Mouse (Mus musculus) embryonic facial prominence, embryonic 10.5 days (tissue): ENCODE measurements around the gene Clec12a. TPM values are rescaled to one million over a fixed set of nuclear protein-coding genes. Genes with fewer than 3 reads are reported as not detected.

Experiments
- DNase-seq: peaks from one replicate; pipeline ENCODE4 v3.0.0-alpha.2; 2017; ENCODE audit warnings: low spot score
- H3K27ac ChIP-seq: fragments of 300-500 bp; sonication (generic); replicated peaks from 2 replicates; pipeline ENCODE4 v1.5.1; 2016; ENCODE audit warnings: mild to moderate bottlenecking
- H3K27me3 ChIP-seq: fragments of 300-500 bp; sonication (generic); replicated peaks from 2 replicates; pipeline ENCODE4 v1.6.1; 2016; ENCODE audit warnings: low read depth, mild to moderate bottlenecking; ENCODE audit not compliant: poor library complexity, severe bottlenecking
- H3K36me3 ChIP-seq: fragments of 300-500 bp; sonication (generic); replicated peaks from 2 replicates; pipeline ENCODE4 v1.6.1; 2016; ENCODE audit warnings: mild to moderate bottlenecking, moderate library complexity
- H3K4me1 ChIP-seq: fragments of 300-500 bp; sonication (generic); 2 replicates; pipeline ENCODE4 v1.6.1; 2016
- H3K4me3 ChIP-seq: fragments of 300-500 bp; sonication (generic); 2 replicates; pipeline ENCODE4 v1.5.1; 2016; ENCODE audit warnings: mild to moderate bottlenecking, moderate library complexity
- H3K9me3 ChIP-seq: fragments of 300-500 bp; sonication (generic); 2 replicates; pipeline ENCODE4 v1.6.1; 2016; ENCODE audit warnings: mild to moderate bottlenecking
- WGBS: fragments of 180-500 bp; shearing (Covaris S2); methylation state at CpG from one replicate; pipeline ENCODE4 v1.1.7; 2016; 5-methylcytosine and 5-hydroxymethylcytosine counted together
- polyA plus RNA-seq: library from polyadenylated mRNA; unstranded; fragments of >200 nt; fragmentation: Nextera tagmentation; extraction: Ambion mirVana; gene quantifications from 2 replicates; pipeline ENCODE4 v1.2.1, GENCODE M21; 2016

The Clec12a gene
- polyA plus RNA-seq, 1 experiment from 2014 or later = 0.40 TPM

DNA sequence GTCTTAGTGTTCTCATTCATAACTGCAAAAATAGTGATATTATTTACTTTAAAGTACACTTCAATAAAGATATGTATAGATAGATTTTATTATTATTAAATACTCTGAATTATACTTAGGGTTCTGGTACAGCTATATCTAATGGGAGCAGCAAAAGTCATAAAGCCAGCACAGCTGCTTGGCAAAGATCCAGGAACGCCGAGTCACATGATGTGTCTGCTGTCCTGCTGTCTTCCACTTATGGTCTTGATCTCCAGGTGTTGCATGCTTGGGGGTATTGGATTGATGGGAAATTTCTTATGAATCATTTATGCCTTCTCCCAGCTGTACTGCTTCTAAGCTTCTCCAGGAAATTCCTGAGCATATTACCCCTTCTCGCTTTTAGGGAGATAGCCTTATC lies 41.0 kb downstream of the Clec12a start:
- Histone ChIP-seq H3K9me3 (no peaks in the 10 kb centered on the region), H3K27ac (no peak overlapping the region), H3K27me3 (no peaks in the 10 kb centered on the region), H3K36me3 (no peaks in the 10 kb centered on the region), H3K4me3 (no peak overlapping the region), H3K4me1 (no peaks in the 10 kb centered on the region)
- 90% methylated on average over 3 of the region's 3 CpGs for WGBS
- DNase-seq = no peak

DNA sequence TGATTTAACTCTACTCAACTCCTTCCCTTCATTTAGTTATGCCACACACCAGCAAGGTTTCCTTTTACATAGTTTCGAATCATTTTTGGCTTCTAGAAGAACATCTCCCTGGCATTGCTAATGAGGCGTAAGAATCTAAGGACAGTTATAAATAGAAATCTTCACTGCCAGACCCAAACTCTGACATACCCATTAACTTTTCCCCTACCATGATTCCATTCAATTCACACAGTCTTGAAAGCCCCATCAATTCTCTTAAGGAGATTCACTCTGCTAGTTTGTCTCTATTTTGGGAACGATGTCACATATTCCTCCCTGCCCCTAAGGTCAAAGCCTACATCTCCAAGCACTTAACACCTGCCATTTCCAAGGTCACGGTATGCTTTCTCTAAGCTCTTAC lies 42.5 kb downstream of the Clec12a start:
- no peaks in the 10 kb centered on the region for H3K9me3 ChIP-seq
- H3K4me3 ChIP-seq = no peak overlapping the region
- no peak for DNase-seq
- H3K27me3 ChIP-seq = no peaks in the 10 kb centered on the region
- no peaks in the 10 kb centered on the region for H3K36me3 ChIP-seq
- no peak overlapping the region for H3K27ac ChIP-seq
- 88% methylated on average over 4 of the region's 4 CpGs for WGBS
- no peaks in the 10 kb centered on the region for H3K4me1 ChIP-seq

DNA sequence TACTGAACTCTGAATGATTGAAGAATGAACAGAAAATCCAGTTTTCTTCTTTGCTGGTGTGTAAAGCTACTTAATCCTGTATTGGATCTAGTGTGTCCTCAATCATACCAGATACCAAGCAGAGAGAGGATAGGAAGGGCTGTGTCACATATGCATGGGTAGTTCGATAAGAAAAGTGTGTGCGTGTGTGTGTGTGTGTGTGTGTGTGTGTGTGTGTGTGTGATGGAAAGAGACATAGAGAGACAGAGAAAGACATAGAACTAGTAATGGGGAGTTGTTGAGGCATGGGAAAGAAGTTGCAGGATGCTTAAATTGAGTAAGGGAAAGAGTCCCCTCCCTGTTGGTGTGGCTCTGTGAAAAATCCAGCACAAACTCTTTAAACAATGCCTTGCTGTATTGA lies 43.3 kb downstream of the Clec12a start, which contains the start of gene Clec12b:
Gene Clec12b, minus strand, starts transcription at position 101 of the 400 bp plus-strand sequence.
- Histone ChIP-seq H3K27me3 (no peaks in the 10 kb centered on the region), H3K4me1 (no peaks in the 10 kb centered on the region), H3K27ac (no peak within 1 kb of the TSS), H3K9me3 (no peaks in the 10 kb centered on the region), H3K36me3 (no peaks in the 10 kb centered on the region), H3K4me3 (no peak within 1 kb of the TSS)
- no peak for DNase-seq
- WGBS = 82% methylated on average over 2 of the region's 2 CpGs

DNA sequence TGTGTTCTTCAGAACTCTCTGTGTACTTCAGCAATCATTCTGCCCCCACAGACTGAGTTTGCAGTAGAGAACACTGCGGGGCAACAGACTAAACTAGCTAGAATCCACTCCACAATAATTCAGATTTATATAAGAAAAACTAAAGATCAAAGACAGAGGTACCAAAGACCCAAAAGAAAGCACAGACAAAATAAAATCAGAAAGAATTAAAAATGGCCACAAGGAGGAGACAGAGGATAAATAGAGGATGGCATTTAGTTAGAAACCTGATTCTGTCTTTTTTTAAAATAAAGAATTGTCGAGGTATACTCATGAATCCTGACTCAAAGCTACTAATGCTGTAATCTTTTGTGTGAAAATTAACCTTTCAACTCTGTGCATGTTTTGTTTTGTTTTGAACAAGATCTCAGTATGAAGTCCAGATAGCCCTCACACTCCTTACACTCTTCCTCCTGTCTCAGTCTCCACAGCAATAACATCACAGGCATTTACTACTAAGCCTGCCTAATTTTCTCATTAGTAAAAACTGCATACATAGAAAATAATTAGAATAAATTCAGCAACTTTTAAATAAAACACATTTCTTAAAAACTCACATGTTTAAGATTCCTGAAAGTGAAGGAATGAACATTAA lies 50.7 kb downstream of the Clec12a start:
- DNase-seq = no peak
- 41% methylated on average over 2 of the region's 2 CpGs for WGBS

GRCm38 (mm10) chr6:129393732-129394131 lies 51.2 kb downstream of the Clec12a start:
- Histone ChIP-seq H3K27me3 (no peaks in the 10 kb centered on the region), H3K4me1 (peaks cover 3% of the 10 kb centered on the region; the same call in 1 of the 2 replicates), H3K9me3 (no peaks in the 10 kb centered on the region), H3K4me3 (no peak overlapping the region), H3K36me3 (no peaks in the 10 kb centered on the region), H3K27ac (no peak overlapping the region)
- DNase-seq = no peak
- 81% methylated on average over 6 of the region's 6 CpGs for WGBS

More for the DNA sequence above, 50.7 kb downstream of the Clec12a start:
- peaks cover 3% of the 10 kb centered on the region; the same call in 1 of the 2 replicates for H3K4me1 ChIP-seq
- no peaks in the 10 kb centered on the region for H3K27me3 ChIP-seq
- H3K36me3 ChIP-seq = no peaks in the 10 kb centered on the region
- no peaks in the 10 kb centered on the region for H3K9me3 ChIP-seq
- H3K27ac ChIP-seq = no peak overlapping the region
- no peak overlapping the region for H3K4me3 ChIP-seq

GRCm38 (mm10) chr6:129396997-129397396 lies 54.5 kb downstream of the Clec12a start, which contains the start of gene Clec1b:
Gene Clec1b, plus strand, starts transcription at chr6:129397297.
- H3K27me3 ChIP-seq = no peaks in the 10 kb centered on the region
- H3K9me3 ChIP-seq = no peaks in the 10 kb centered on the region
- no peak within 1 kb of the TSS for H3K27ac ChIP-seq
- no peaks in the 10 kb centered on the region for H3K36me3 ChIP-seq
- no peak within 1 kb of the TSS for H3K4me3 ChIP-seq
- H3K4me1 ChIP-seq = peaks cover 3% of the 10 kb centered on the region; the same call in 1 of the 2 replicates
- DNase-seq = no peak
- WGBS = 85% methylated on average over 8 of the region's 8 CpGs

- Histone ChIP-seq H3K4me1 (no peaks in the 10 kb centered on the region), H3K36me3 (no peaks in the 10 kb centered on the region), H3K9me3 (no peaks in the 10 kb centered on the region), H3K4me3 (no peak overlapping the region), H3K27ac (no peak overlapping the region), H3K27me3 (no peaks in the 10 kb centered on the region)
- no peak for DNase-seq
- WGBS = 76% methylated on average over 6 of the region's 6 CpGs
Observed at GRCm38 (mm10) chr6:129399945-129400344, 57.5 kb downstream of the Clec12a start.

DNA sequence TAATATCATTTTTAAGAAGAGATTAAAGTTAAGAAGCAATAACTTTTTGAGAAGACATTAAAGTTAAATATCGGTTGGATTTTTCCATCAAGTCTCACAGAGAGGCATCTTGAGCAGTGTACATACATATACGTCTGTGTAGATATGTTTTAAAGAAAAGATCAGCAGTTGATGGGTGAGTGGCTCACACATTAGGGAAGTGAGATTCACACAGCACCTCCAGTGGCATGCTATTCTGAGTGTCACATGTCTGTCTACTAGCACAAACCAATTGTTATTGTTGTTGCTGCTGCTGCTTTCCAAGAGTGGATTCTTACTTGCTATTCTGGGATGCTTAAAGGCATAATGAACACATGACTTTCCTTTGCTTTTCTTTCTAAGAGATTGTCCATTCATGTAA lies 59.9 kb downstream of the Clec12a start:
- no peaks in the 10 kb centered on the region for H3K4me1 ChIP-seq
- 91% methylated on average over 2 of the region's 2 CpGs for WGBS
- no peaks in the 10 kb centered on the region for H3K9me3 ChIP-seq
- no peak overlapping the region for H3K27ac ChIP-seq
- DNase-seq = no peak
- no peaks in the 10 kb centered on the region for H3K36me3 ChIP-seq
- no peaks in the 10 kb centered on the region for H3K27me3 ChIP-seq
- H3K4me3 ChIP-seq = no peak overlapping the region

DNA sequence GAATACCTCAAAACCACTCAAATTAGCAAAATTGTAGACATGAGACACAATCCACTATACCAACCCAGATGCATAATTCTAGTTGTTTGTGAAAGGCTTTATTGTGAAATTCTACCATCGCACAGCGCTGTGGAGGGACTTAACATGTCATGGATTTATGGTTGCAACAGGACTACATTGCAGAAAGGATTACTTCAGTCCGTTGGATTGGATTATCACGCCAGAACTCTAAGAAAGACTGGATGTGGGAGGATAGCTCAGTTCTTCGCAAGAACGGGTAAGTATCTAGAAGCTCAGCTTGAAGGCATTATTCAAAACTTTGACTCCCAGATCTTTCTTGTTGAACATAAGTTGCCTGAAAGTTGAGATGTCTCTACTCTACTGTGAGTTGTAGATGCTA lies 60.9 kb downstream of the Clec12a start:
- Histone ChIP-seq H3K27me3 (no peaks in the 10 kb centered on the region), H3K4me1 (no peaks in the 10 kb centered on the region), H3K27ac (no peak overlapping the region), H3K36me3 (no peaks in the 10 kb centered on the region), H3K4me3 (no peak overlapping the region), H3K9me3 (no peaks in the 10 kb centered on the region)
- DNase-seq = no peak
- 87% methylated on average over 6 of the region's 6 CpGs for WGBS

DNA sequence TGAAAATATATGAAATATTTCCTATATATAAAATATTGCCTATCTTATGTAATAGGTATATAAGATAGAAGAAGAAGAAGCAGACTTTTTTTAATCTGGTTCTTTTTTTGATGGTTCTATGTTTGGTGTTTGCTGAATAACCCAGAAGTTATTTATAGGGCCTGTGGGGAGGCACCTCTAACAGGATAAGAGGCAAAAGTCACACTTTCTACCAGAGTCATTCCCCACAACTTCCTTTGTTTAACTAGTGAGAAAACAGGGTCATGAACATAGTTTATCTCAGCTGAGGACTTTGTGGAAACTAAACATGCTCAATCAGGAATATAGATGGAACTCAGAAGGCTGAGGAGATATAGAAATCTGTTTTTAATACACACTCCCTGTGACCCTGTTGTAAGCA lies 63.5 kb downstream of the Clec12a start:
- Histone ChIP-seq H3K4me3 (no peak overlapping the region), H3K9me3 (no peaks in the 10 kb centered on the region), H3K36me3 (no peaks in the 10 kb centered on the region), H3K27ac (no peak overlapping the region), H3K4me1 (no peaks in the 10 kb centered on the region), H3K27me3 (no peaks in the 10 kb centered on the region)
- no peak for DNase-seq

DNA sequence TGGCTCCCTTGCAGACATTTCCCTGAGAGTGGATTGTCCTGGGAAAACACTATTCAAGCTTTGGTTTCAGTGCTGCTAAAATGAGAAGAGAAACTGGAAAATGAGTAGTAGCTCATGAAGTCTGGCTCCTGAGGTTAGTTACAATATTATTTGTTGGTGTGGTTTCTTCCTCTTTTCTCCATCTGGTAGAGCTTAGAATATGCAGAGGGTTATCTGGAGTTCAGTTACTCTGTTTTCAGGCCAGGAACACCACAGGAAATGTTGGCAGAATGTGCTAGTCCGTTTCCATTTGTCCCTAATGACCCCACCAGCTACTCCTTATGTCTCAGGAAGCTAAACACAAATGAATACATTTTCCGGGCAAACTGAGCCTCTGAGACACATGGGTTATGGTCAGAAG lies 64.8 kb downstream of the Clec12a start:
- Histone ChIP-seq H3K27me3 (no peaks in the 10 kb centered on the region), H3K9me3 (no peaks in the 10 kb centered on the region), H3K27ac (no peak overlapping the region), H3K36me3 (no peaks in the 10 kb centered on the region), H3K4me1 (no peaks in the 10 kb centered on the region), H3K4me3 (no peak overlapping the region)
- WGBS = 42% methylated on average over 2 of the region's 2 CpGs
- DNase-seq = no peak

- 88% methylated on average over 2 of the region's 2 CpGs for WGBS
- H3K27me3 ChIP-seq = no peaks in the 10 kb centered on the region
- no peak for DNase-seq
- H3K36me3 ChIP-seq = no peaks in the 10 kb centered on the region
- H3K9me3 ChIP-seq = no peaks in the 10 kb centered on the region
- no peak within 1 kb of the TSS for H3K27ac ChIP-seq
- H3K4me3 ChIP-seq = no peak within 1 kb of the TSS
- H3K4me1 ChIP-seq = no peaks in the 10 kb centered on the region
Observed at GRCm38 (mm10) chr6:129408562-129408961, 66.1 kb downstream of the Clec12a start, which contains the start of gene Clec9a. Gene Clec9a, plus strand, starts transcription at chr6:129408862.

DNA sequence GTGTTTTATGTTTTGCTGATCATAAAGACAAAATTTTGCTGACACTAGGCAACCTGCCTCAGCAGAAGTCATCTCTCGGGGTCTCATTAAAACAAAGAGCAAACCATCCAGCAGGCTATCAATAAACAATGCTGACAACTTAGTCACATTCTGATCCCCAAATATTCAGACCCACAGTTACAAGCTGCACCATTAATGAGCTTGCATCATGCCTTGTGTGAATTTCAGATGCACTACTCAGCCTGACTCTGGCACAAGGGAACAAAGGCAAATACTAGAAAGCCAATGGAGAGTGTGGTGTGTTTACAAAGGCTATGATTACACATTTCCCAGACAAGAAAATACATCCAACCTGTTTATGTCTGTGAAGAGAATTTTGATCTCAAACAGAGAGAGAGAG lies 71.7 kb downstream of the Clec12a start:
- Histone ChIP-seq H3K4me1 (no peaks in the 10 kb centered on the region), H3K27me3 (no peaks in the 10 kb centered on the region), H3K36me3 (no peaks in the 10 kb centered on the region), H3K9me3 (no peaks in the 10 kb centered on the region), H3K27ac (no peak overlapping the region), H3K4me3 (no peak overlapping the region)
- no peak for DNase-seq
- 80% methylated on average over 1 of the region's 1 CpGs for WGBS
